15 mouse cellular contexts compared by ENCODE assay signal in the genomic region with DNA sequence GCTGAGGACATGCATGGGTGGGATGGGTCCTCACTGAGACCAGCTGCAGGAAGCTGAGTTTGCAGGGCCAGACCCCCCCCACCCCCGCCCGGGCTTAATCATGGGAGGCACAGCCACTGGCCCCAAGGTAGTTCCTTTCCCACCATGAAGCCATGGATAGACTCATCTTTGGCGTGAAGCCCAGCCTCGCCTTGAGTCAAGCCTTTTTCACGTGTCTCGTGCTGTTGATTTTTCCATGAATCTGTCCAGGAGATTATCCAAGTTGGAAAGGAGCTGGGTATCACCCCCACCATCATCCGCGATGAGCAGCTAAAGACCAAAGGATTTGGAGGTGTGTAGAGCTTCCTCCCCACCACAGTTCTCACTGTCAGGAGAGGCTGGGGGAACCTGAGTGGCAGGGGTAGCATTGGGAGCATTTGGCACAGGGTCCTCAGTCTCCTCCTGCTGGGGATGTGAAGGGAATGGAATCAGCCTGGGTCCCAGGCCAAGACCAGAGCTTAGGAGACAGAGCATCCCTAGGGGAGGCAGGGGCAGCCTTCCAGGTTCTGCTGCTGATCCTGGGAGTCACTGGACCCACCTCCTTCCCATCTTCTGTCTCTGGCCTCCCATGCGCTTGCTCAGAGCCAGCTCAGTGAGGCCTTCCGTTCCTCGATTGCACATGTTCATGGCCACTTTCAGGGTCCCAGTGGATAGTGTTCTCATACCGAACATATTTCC. TPM values are rescaled to one million over a fixed set of nuclear protein-coding genes. Genes with fewer than 3 reads are reported as not detected.
A peak's percentile ranks its signal among the peaks of the same experiment; 100 is the strongest.
DNase-seq lines count a peak whose midpoint lies in the region; ATAC-seq and TF ChIP-seq lines count a peak whose summit lies in the region.
"Had no signal": no experiment of that assay in that cellular context is flagged by ENCODE, and none has a peak within 500 bp of the region (broad histone marks: within the 10 kb centered on the region; RNA-seq: fewer than 3 reads in every experiment).

No protein-coding gene starts in this region.

- H3K27ac ChIP-seq in heart, adult 2 months: no peak overlapping the region
- H3K27ac ChIP-seq in heart, embryonic 10.5 days: no peak overlapping the region
- H3K27ac ChIP-seq in forebrain, embryonic 10.5 days: no peak overlapping the region
- H3K27ac ChIP-seq: embryonic facial prominence, embryonic 12.5 days; kidney, embryonic 15.5 days; left cerebral cortex, adult 2 months; limb, embryonic 12.5 days; liver, embryonic 15.5 days had no signal

- no peak for TF ChIP-seq CTCF in heart, adult 2 months (IDR thresholded peaks at IDR 0.05)
- no peak for TF ChIP-seq CTCF in Patski (IDR thresholded peaks at IDR 0.05)

- no peak overlapping the region for H3K4me3 ChIP-seq in heart, adult 2 months
- H3K4me3 ChIP-seq in heart, embryonic 10.5 days: no peak overlapping the region
- no peak overlapping the region for H3K4me3 ChIP-seq in forebrain, embryonic 10.5 days
- H3K4me3 ChIP-seq: embryonic facial prominence, embryonic 12.5 days; kidney, embryonic 15.5 days; left cerebral cortex, adult 2 months; limb, embryonic 12.5 days; liver, embryonic 15.5 days had no signal

- H3K36me3 ChIP-seq in heart, adult 2 months (ENCODE audit: control insufficient read depth, insufficient read depth, low read length): no peaks in the 10 kb centered on the region
- peaks cover 58% of the 10 kb centered on the region for H3K36me3 ChIP-seq in heart, embryonic 10.5 days
- peaks cover 48% of the 10 kb centered on the region for H3K36me3 ChIP-seq in forebrain, embryonic 10.5 days (replicated peaks)

- in situ Hi-C loops in Patski (cut with MboI; ENCODE audit: low pct_unique_long_range_greater_than_20kb): no loop called here

- intact Hi-C loops in heart, adult 2 months (cut with DNase I): loop anchor here (10.0 kb wide), 1 partner anchor 170 kb away; a partner anchor contains a TSS

- POLR2A ChIA-PET in Patski (lab: Charles Lee): no interaction called here

- ATAC-seq in Patski: no peak
- ATAC-seq in inflammation-experienced regulatory T-cells, adult 6 months: no peak

- CTCF ChIA-PET in Patski (lab: Charles Lee): interaction anchor here (2.0 kb wide), 1 partner anchor 12 kb away, joined by 7 read pairs; no protein-coding TSS in a partner anchor

- no peaks in the 10 kb centered on the region for H3K9me3 ChIP-seq in heart, embryonic 10.5 days
- H3K9me3 ChIP-seq in forebrain, embryonic 10.5 days: no peaks in the 10 kb centered on the region
- H3K9me3 ChIP-seq: embryonic facial prominence, embryonic 12.5 days; kidney, embryonic 15.5 days; limb, embryonic 12.5 days; liver, embryonic 15.5 days had no signal

- TF ChIP-seq EP300 in heart, adult 2 months (IDR thresholded peaks at IDR 0.05; ENCODE audit: insufficient read depth, low read depth, low read length): no peak

- peak; percentile 48 to 59 for DNase-seq in heart, adult 2 months
- no peak for DNase-seq in heart, embryonic 10.5 days (ENCODE audit: low spot score)
- peak; percentile 37 for DNase-seq in Patski (ENCODE audit: low read depth, low spot score)
- DNase-seq in brain, adult 2 months (ENCODE audit: low read depth, low spot score): peak; percentile 19
- DNase-seq in heart, adult 9 months (ENCODE audit: low spot score in 2 of 2): peak; percentile 32 to 52
- DNase-seq in thymus, postnatal 10 days (ENCODE audit: low spot score in 2 of 2): no peak
- DNase-seq in forebrain, embryonic 10.5 days (ENCODE audit: extremely low spot score, low spot score): no peak
- DNase-seq: thymus, postnatal 25 days had no signal

- H3K79me2 ChIP-seq in heart, adult 2 months (replicated peaks; ENCODE audit: control insufficient read depth, insufficient read depth, low read length): no peaks in the 10 kb centered on the region

- H3K27me3 ChIP-seq in heart, adult 2 months (ENCODE audit: control insufficient read depth, insufficient read depth, low read length): no peaks in the 10 kb centered on the region
- H3K27me3 ChIP-seq in heart, embryonic 10.5 days (ENCODE audit: insufficient read depth, poor library complexity, severe bottlenecking): no peaks in the 10 kb centered on the region
- H3K27me3 ChIP-seq in Patski: no peaks in the 10 kb centered on the region
- H3K27me3 ChIP-seq in forebrain, embryonic 10.5 days (ENCODE audit: poor library complexity, severe bottlenecking): no peaks in the 10 kb centered on the region
- H3K27me3 ChIP-seq: CH12.LX; embryonic facial prominence, embryonic 12.5 days; kidney, embryonic 15.5 days; limb, embryonic 12.5 days; liver, embryonic 15.5 days had no signal

- WGBS in heart, adult 2 months: 69% methylated on average over 12 of the region's 12 CpGs
- 90% methylated on average over 12 of the region's 12 CpGs for WGBS in heart, embryonic 10.5 days
- 91% methylated on average over 12 of the region's 12 CpGs for WGBS in forebrain, embryonic 10.5 days

- H3K4me1 ChIP-seq in heart, adult 2 months (ENCODE audit: control insufficient read depth, insufficient read depth, low read length): no peaks in the 10 kb centered on the region; the same call in 1 of the 2 replicates
- peaks cover 37% of the 10 kb centered on the region for H3K4me1 ChIP-seq in heart, embryonic 10.5 days
- peaks cover 20% of the 10 kb centered on the region for H3K4me1 ChIP-seq in forebrain, embryonic 10.5 days

- no peak overlapping the region for H3K9ac ChIP-seq in heart, adult 2 months (ENCODE audit: low read depth, low read length)
- H3K9ac ChIP-seq: embryonic facial prominence, embryonic 12.5 days; kidney, embryonic 15.5 days; limb, embryonic 12.5 days; liver, embryonic 15.5 days had no signal

- no peak for TF ChIP-seq POLR2A in heart, adult 2 months (IDR thresholded peaks at IDR 0.05; ENCODE audit: insufficient read depth, low read depth, low read length)

RNA-seq across cellular contexts. Expression of a gene that starts 4.2 kb away (rescaled TPM):
- 10 to 100 TPM; 63.1 to 73.9 TPM for total RNA-seq in heart, adult 2 months (2021)
- 79.6 and 104 TPM in 2 replicates for polyA plus RNA-seq in heart, adult 2 months (2012; rRNA removed)
- 51.6 and 53.6 TPM in 2 replicates for polyA plus RNA-seq in heart, embryonic 10.5 days (2016; fragmentation: Nextera tagmentation; extraction: Ambion mirVana)
- polyA plus RNA-seq in Patski (2021): 0.59 TPM
- 10 to 100 TPM; 18.6 to 29.0 (median 24.8) TPM for polyA plus RNA-seq in inflammation-experienced regulatory T-cells, adult 6 months (2017; shearing (Covaris generic))
- polyA plus RNA-seq in forebrain, embryonic 10.5 days (2016; fragmentation: Nextera tagmentation; extraction: Ambion mirVana): 30.0 and 32.1 TPM in 2 replicates

RNA-seq across cellular contexts. Expression of a gene that starts 38.2 kb away (rescaled TPM):
- total RNA-seq in heart, adult 2 months (2021): 10 to 100 TPM; 17.1 to 19.8 TPM
- 20.3 and 23.3 TPM in 2 replicates for polyA plus RNA-seq in heart, adult 2 months (2012; rRNA removed)
- polyA plus RNA-seq in heart, embryonic 10.5 days (2016; fragmentation: Nextera tagmentation; extraction: Ambion mirVana): 10.1 and 11.9 TPM in 2 replicates
- polyA plus RNA-seq in Patski (2021): 42.4 TPM
- polyA plus RNA-seq in inflammation-experienced regulatory T-cells, adult 6 months (2017; shearing (Covaris generic)): 10 to 100 TPM; 11.3 to 22.3 (median 19.4) TPM
- 9.7 and 9.8 TPM in 2 replicates for polyA plus RNA-seq in forebrain, embryonic 10.5 days (2016; fragmentation: Nextera tagmentation; extraction: Ambion mirVana)

Comparison
In these comparisons a context has a peak if more than half of its experiments do, and no peak if none do; other contexts are left out.
1. DNase-seq: peak in heart, adult 2 months (2 of 2), Patski (single experiment), brain, adult 2 months (single experiment) and heart, adult 9 months (2 of 2); none in heart, embryonic 10.5 days (single experiment), thymus, postnatal 10 days (0 of 2) and forebrain, embryonic 10.5 days (single experiment).
2. RNA of a gene that starts 4.2 kb away (polyA plus RNA-seq): 79.6 to 104 TPM in heart, adult 2 months, 51.6 to 53.6 TPM in heart, embryonic 10.5 days, 30.0 to 32.1 TPM in forebrain, embryonic 10.5 days and 18.6 to 29.0 TPM in inflammation-experienced regulatory T-cells, adult 6 months; 0.59 TPM in Patski (single experiment); every median in the first group is over 10 times any median in the second.